Mouse (Mus musculus) A20 (cell line): ENCODE data around the gene Vmn2r118.

Experiments
- DNase-seq: peaks from one replicate; pipeline ENCODE4 v3.0.0-alpha.2; 2011; ENCODE audit warnings: low read depth, low spot score

Gene Vmn2r118

DNA sequence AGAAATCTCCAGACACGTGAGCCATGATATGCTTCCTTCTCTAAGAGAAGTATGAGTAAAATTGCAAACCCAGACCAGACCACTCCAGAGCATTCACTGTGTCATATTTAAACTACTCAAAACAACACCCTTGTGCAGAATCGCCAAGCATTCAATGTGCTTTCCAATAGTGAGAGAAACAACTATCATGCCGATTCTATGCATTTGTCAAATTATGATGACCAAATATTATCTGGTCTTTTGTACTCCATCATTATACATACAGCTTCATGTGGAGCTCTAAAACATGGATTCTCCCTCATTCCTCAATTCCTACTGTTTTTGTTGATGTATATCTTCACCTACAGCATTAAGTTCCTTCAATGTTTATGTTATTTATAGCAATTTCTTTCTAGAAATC is at the start of gene Vmn2r118:
TSS of gene Vmn2r118 (minus strand) at position 101 of the 400 bp plus-strand sequence.
- DNase-seq = no peak

DNA sequence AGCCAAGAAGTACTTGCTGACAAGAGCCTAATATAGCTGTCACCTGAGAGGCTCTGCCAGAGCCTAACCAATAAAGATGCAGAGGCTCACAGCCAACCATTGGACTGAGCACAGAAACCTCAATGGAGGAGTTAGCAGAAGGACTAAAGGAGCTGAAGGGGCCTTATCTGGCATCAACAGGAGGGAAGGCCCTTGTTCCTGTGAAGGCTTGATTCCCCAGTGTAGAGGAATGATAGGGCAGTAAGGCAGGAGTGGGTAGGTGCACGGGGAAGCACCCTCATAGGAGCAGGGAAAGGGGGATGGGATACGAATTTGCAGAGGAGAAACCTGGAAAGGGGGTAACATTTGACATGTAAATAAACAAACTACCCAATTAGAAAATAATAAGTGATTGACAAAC is 36.1 kb upstream of the Vmn2r118 start:
- DNase-seq = no peak

DNA sequence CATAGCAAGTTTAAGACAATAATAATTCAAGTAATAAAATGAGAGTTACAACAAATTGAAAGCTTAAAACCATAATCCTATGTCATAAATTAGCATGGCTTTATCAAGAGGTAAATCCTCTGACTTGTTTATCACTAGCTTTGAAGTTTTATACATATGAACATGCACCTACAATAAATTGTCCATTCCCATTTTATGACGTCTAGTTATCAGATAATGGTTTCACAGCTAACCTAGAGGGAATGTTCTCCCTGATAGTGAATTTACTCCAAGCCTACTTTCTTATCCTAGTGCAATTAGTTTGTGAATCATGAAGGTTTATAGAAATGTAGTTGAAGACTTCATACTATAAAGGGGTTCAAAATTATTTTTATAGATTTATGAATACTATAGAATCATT is 34.2 kb downstream of the Vmn2r118 start:
- DNase-seq = no peak

DNA sequence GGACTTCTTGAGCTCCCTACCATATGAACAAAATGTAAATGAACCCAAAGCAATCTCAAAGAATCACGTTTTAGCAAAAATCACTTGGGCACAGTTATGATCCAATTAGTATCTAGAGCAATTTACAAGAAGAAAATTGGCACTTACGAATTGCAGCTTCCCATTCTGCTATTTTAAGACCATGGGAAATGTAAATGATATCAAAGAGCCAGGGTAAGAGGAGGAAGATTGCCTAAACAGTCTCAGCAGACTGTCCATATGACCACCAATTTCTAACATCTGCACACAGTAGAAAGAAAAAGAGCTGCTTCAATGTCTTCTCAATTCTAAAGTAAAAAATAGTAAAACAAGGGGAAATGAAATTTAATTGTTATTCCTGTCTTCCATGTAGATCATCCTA is 63.2 kb downstream of the Vmn2r118 start:
- DNase-seq = no peak

DNA sequence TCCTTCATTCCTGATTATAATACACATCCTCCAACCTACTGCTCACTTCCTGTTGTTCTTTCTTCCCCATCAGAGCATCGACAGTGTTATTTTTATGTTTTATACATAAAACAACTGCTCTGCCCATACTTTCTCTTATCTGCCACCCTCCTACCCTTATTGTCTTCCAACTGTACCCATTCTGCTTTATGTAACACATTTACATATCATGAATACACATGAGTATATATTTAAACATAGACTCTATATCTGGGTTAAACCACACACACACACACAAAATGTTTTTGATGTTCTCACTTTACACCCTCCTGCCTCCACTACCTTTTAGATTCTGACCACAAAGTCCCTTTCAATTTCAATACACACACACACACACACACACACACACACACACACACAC is 76.5 kb downstream of the Vmn2r118 start:
- DNase-seq = no peak
